Mouse (Mus musculus): ENCODE results near the gene Phactr4. TPM values are rescaled to one million over a fixed set of nuclear protein-coding genes. Genes with fewer than 3 reads are reported as not detected.

Phactr4 gene
- total and polyA plus RNA-seq, 3 experiments, result 7.2 to 79.5 (median 28.7) TPM

- Histone ChIP-seq H3K9me3 (replicated peaks; ENCODE audit: insufficient read depth, low read length) (no peaks in the 10 kb centered on the region), H3K79me2 (ENCODE audit: control insufficient read depth, insufficient read depth, low read length, poor library complexity) (no peaks in the 10 kb centered on the region; the same call in 1 of the 2 replicates), H3K36me3 (ENCODE audit: control insufficient read depth in 1 of 2, insufficient read depth in 2 of 2, low read length in 2 of 2) (peaks cover 3 to 6% of the 10 kb centered on the region in 2 experiments), H3K4me3 (ENCODE audit: control insufficient read depth in 1 of 2, insufficient read depth in 1 of 2, low read depth in 2 of 2, low read length in 2 of 2) (no peak overlapping the region), H3K9ac (ENCODE audit: control insufficient read depth, low read depth, low read length, poor library complexity, severe bottlenecking) (no peak overlapping the region), H3K27me3 (ENCODE audit: control insufficient read depth in 1 of 2, insufficient read depth in 2 of 2, low read length in 2 of 2) (no peaks in the 10 kb centered on the region), H3K27ac (ENCODE audit: control insufficient read depth, low read depth, low read length) (no peak overlapping the region), H3K4me1 (ENCODE audit: control insufficient read depth in 1 of 2, insufficient read depth in 2 of 2, low read length in 2 of 2) (0 out of 4 replicates have a peak, but pooled peaks cover 0 to under 1% of the 10 kb centered on the region in 2 experiments)
- no peak for DNase-seq (ENCODE audit: low read depth, low spot score)
- TF ChIP-seq ZMIZ1 (IDR thresholded peaks at IDR 0.05; ENCODE audit: low read depth, low read length) (no peak), NELFE (IDR thresholded peaks at IDR 0.05; ENCODE audit: low read depth, low read length) (no peak)
These were observed 106.6 kb downstream of the Phactr4 start for GRCm38 (mm10) chr4:132315711-132316110.

- no peak overlapping the region for H3K27ac ChIP-seq (ENCODE audit: control insufficient read depth, low read depth, low read length)
- H3K9me3 ChIP-seq (replicated peaks; ENCODE audit: insufficient read depth, low read length), result no peaks in the 10 kb centered on the region
- peaks cover 10 to 14% of the 10 kb centered on the region in 2 experiments for H3K36me3 ChIP-seq (ENCODE audit: control insufficient read depth in 1 of 2, insufficient read depth in 2 of 2, low read length in 2 of 2)
- H3K79me2 ChIP-seq (ENCODE audit: control insufficient read depth, insufficient read depth, low read length, poor library complexity), result peaks cover 18% of the 10 kb centered on the region
- H3K9ac ChIP-seq (ENCODE audit: control insufficient read depth, low read depth, low read length, poor library complexity, severe bottlenecking), result no peak overlapping the region
- H3K4me3 ChIP-seq (ENCODE audit: control insufficient read depth in 1 of 2, insufficient read depth in 1 of 2, low read depth in 2 of 2, low read length in 2 of 2), result no peak overlapping the region
- H3K27me3 ChIP-seq (ENCODE audit: control insufficient read depth in 1 of 2, insufficient read depth in 2 of 2, low read length in 2 of 2), result no peaks in the 10 kb centered on the region
- 0 out of 4 replicates have a peak, but pooled peaks cover 0 to 3% of the 10 kb centered on the region in 2 experiments for H3K4me1 ChIP-seq (ENCODE audit: control insufficient read depth in 1 of 2, insufficient read depth in 2 of 2, low read length in 2 of 2)
- peak; percentile 53 for DNase-seq (ENCODE audit: low read depth, low spot score)
- TF ChIP-seq ELF1 (IDR thresholded peaks at IDR 0.05; ENCODE audit: low read depth, low read length) (no peak), ZKSCAN1 (IDR thresholded peaks at IDR 0.05; ENCODE audit: low read depth, low read length) (no peak; the same call in 1 of the 2 replicates), USF2 (IDR thresholded peaks at IDR 0.05; ENCODE audit: borderline replicate concordance in 1 of 2, insufficient read depth in 1 of 2, low read depth in 1 of 2, low read length in 2 of 2) (no peak), MAFK (IDR thresholded peaks at IDR 0.05; ENCODE audit: borderline replicate concordance, low read depth, low read length) (no peak), NELFE (IDR thresholded peaks at IDR 0.05; ENCODE audit: low read depth, low read length) (no peak), RAD21 (IDR thresholded peaks at IDR 0.05; ENCODE audit: low read depth, low read length) (no peak), ZMIZ1 (IDR thresholded peaks at IDR 0.05; ENCODE audit: low read depth, low read length) (no peak), POLR2AphosphoS2 (IDR thresholded peaks at IDR 0.05; ENCODE audit: low read length) (no peak), EP300 (IDR thresholded peaks at IDR 0.05; ENCODE audit: low read depth in 1 of 2, low read length in 2 of 2) (no peak), GABPA (IDR thresholded peaks at IDR 0.05; ENCODE audit: low read depth, low read length) (no peak), TBP (IDR thresholded peaks at IDR 0.05; ENCODE audit: low read depth, low read length) (no peak), KAT2A (conservative IDR thresholded peaks at IDR 0.05; ENCODE audit: low read depth, low read length) (no peak)
These were observed 109.7 kb downstream of the Phactr4 start for GRCm38 (mm10) chr4:132312627-132313026.

- H3K4me1 ChIP-seq (ENCODE audit: control insufficient read depth in 1 of 2, insufficient read depth in 2 of 2, low read length in 2 of 2), result 0 out of 4 replicates have a peak, but pooled peaks cover 0 to 3% of the 10 kb centered on the region in 2 experiments
- H3K27ac ChIP-seq (ENCODE audit: control insufficient read depth, low read depth, low read length), result peak overlapping the region; percentile 16; the same call in 1 of the 2 replicates
- no peak overlapping the region for H3K4me3 ChIP-seq (ENCODE audit: control insufficient read depth in 1 of 2, insufficient read depth in 1 of 2, low read depth in 2 of 2, low read length in 2 of 2)
- TF ChIP-seq MAFK (IDR thresholded peaks at IDR 0.05; ENCODE audit: borderline replicate concordance, low read depth, low read length) (no peak), SIN3A (IDR thresholded peaks at IDR 0.05; ENCODE audit: low read length) (0 out of 2 replicates have a peak, but pooled peaks have one; percentile 0), TBP (IDR thresholded peaks at IDR 0.05; ENCODE audit: low read depth, low read length) (no peak), BHLHE40 (IDR thresholded peaks at IDR 0.05; ENCODE audit: borderline replicate concordance, low read depth, low read length) (peak; percentile 11; the same call in 1 of the 2 replicates), UBTF (IDR thresholded peaks at IDR 0.05; ENCODE audit: borderline replicate concordance, insufficient read depth, low read depth, low read length) (no peak), GABPA (IDR thresholded peaks at IDR 0.05; ENCODE audit: low read depth, low read length) (no peak), CTCF (IDR thresholded peaks at IDR 0.05 in 2 of 3, conservative IDR thresholded peaks at IDR 0.05 in 1 of 3; ENCODE audit: control insufficient read depth in 1 of 3, insufficient read depth in 1 of 3, low read depth in 2 of 3, low read length in 3 of 3, poor library complexity in 1 of 3, severe bottlenecking in 1 of 3) (no peak), POLR2AphosphoS2 (IDR thresholded peaks at IDR 0.05; ENCODE audit: low read length) (peak; percentile 100), ZMIZ1 (IDR thresholded peaks at IDR 0.05; ENCODE audit: low read depth, low read length) (peak; percentile 96), POLR2A (IDR thresholded peaks at IDR 0.05; ENCODE audit: control insufficient read depth in 1 of 2, insufficient read depth in 1 of 2, low read depth in 1 of 2, low read length in 2 of 2, poor library complexity in 1 of 2) (peak; percentile 57 to 73; a peak in 2 of 4 replicates), CHD2 (IDR thresholded peaks at IDR 0.05; ENCODE audit: low read length) (peak; percentile 78)
- H3K79me2 ChIP-seq (ENCODE audit: control insufficient read depth, insufficient read depth, low read length, poor library complexity), result peaks cover 18% of the 10 kb centered on the region
- DNase-seq (ENCODE audit: low read depth, low spot score), result peak; percentile 76
- peaks cover 10 to 12% of the 10 kb centered on the region in 2 experiments for H3K36me3 ChIP-seq (ENCODE audit: control insufficient read depth in 1 of 2, insufficient read depth in 2 of 2, low read length in 2 of 2)
- no peaks in the 10 kb centered on the region for H3K9me3 ChIP-seq (replicated peaks; ENCODE audit: insufficient read depth, low read length)
- H3K9ac ChIP-seq (ENCODE audit: control insufficient read depth, low read depth, low read length, poor library complexity, severe bottlenecking), result no peak overlapping the region
- no peaks in the 10 kb centered on the region for H3K27me3 ChIP-seq (ENCODE audit: control insufficient read depth in 1 of 2, insufficient read depth in 2 of 2, low read length in 2 of 2)
These were observed 110.5 kb downstream of the Phactr4 start for GRCm38 (mm10) chr4:132311801-132312200.
